Mouse (Mus musculus): ENCODE measurements around the gene Reln. TPM values are rescaled to one million over a fixed set of nuclear protein-coding genes. Genes with fewer than 3 reads are reported as not detected.

The Reln gene
- polyA plus RNA-seq, 1 experiment from 2014 or later, result 1.8 TPM

DNA sequence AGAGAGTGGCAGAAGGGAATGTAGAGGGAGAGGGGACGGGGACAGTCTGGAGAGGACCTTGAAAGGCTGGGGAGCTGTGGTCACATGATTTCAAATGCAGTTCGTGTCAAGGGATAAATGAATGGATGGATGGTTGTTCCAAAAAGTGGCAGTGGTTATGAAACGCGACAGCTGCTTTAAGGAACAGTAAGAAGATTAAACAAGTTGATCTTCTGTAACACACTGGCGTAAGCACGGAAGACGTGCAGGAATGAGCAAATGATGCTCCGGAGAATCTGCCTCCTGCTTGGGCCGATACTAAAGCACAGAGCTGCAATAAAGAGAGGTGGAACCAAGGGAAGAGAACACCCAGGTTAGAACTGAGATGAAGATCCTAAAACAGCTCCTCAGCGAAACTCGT is 185.7 kb downstream of the Reln start:
- H3K4me1 ChIP-seq (ENCODE audit: control insufficient read depth, insufficient read depth, low read length), result no peaks in the 10 kb centered on the region
- 87% methylated on average over 11 of the region's 11 CpGs for WGBS
- no peaks in the 10 kb centered on the region for H3K27me3 ChIP-seq (ENCODE audit: control insufficient read depth, insufficient read depth, low read length)
- H3K4me2 ChIP-seq (ENCODE audit: low read depth, severe bottlenecking), result no peak overlapping the region
- no peak overlapping the region for H3K9ac ChIP-seq (ENCODE audit: low read length)
- no peaks in the 10 kb centered on the region for H3K36me3 ChIP-seq (ENCODE audit: control insufficient read depth, insufficient read depth, low read length)
- no peak for ATAC-seq (ENCODE audit: insufficient number of reproducible peaks, low FRiP score, low TSS enrichment, low read depth)
- no peak for DNase-seq (ENCODE audit: low spot score)
- no peak overlapping the region for H3K27ac ChIP-seq (replicated peaks; ENCODE audit: low read depth, low read length)
- H3K9me3 ChIP-seq (ENCODE audit: control insufficient read depth, low read length), result no peaks in the 10 kb centered on the region
- H3K4me3 ChIP-seq (ENCODE audit: low read depth, low read length), result no peak overlapping the region

GRCm38 (mm10) chr5:22153601-22154000 is 190.9 kb downstream of the Reln start:
- Histone ChIP-seq H3K4me2 (ENCODE audit: low read depth, severe bottlenecking) (no peak overlapping the region), H3K36me3 (ENCODE audit: control insufficient read depth, insufficient read depth, low read length) (no peaks in the 10 kb centered on the region), H3K4me3 (ENCODE audit: low read depth, low read length) (no peak overlapping the region), H3K9me3 (ENCODE audit: control insufficient read depth, low read length) (no peaks in the 10 kb centered on the region), H3K4me1 (ENCODE audit: control insufficient read depth, insufficient read depth, low read length) (no peaks in the 10 kb centered on the region), H3K27ac (replicated peaks; ENCODE audit: low read depth, low read length) (no peak overlapping the region), H3K9ac (ENCODE audit: low read length) (no peak overlapping the region; the same call in 1 of the 2 replicates), H3K27me3 (ENCODE audit: control insufficient read depth, insufficient read depth, low read length) (no peaks in the 10 kb centered on the region)
- ATAC-seq (ENCODE audit: insufficient number of reproducible peaks, low FRiP score, low TSS enrichment, low read depth), result no peak
- 63% methylated on average over 6 of the region's 6 CpGs for WGBS
- DNase-seq (ENCODE audit: low spot score), result no peak

GRCm38 (mm10) chr5:22141821-22142220 is 202.7 kb downstream of the Reln start:
- Histone ChIP-seq H3K9ac (ENCODE audit: low read length) (no peak overlapping the region), H3K4me3 (ENCODE audit: low read depth, low read length) (no peak overlapping the region), H3K9me3 (ENCODE audit: control insufficient read depth, low read length) (no peaks in the 10 kb centered on the region), H3K27ac (replicated peaks; ENCODE audit: low read depth, low read length) (no peak overlapping the region), H3K27me3 (ENCODE audit: control insufficient read depth, insufficient read depth, low read length) (no peaks in the 10 kb centered on the region), H3K36me3 (ENCODE audit: control insufficient read depth, insufficient read depth, low read length) (no peaks in the 10 kb centered on the region), H3K4me2 (ENCODE audit: low read depth, severe bottlenecking) (no peak overlapping the region), H3K4me1 (ENCODE audit: control insufficient read depth, insufficient read depth, low read length) (no peaks in the 10 kb centered on the region)
- no peak for DNase-seq (ENCODE audit: low spot score)
- 88% methylated on average over 4 of the region's 4 CpGs for WGBS
- ATAC-seq (ENCODE audit: insufficient number of reproducible peaks, low FRiP score, low TSS enrichment, low read depth), result no peak

GRCm38 (mm10) chr5:22139015-22139414 is 205.5 kb downstream of the Reln start:
- WGBS, result 59% methylated on average over 2 of the region's 2 CpGs
- Histone ChIP-seq H3K27me3 (ENCODE audit: control insufficient read depth, insufficient read depth, low read length) (no peaks in the 10 kb centered on the region), H3K4me2 (ENCODE audit: low read depth, severe bottlenecking) (no peak overlapping the region), H3K9me3 (ENCODE audit: control insufficient read depth, low read length) (no peaks in the 10 kb centered on the region), H3K9ac (ENCODE audit: low read length) (no peak overlapping the region), H3K4me1 (ENCODE audit: control insufficient read depth, insufficient read depth, low read length) (no peaks in the 10 kb centered on the region), H3K4me3 (ENCODE audit: low read depth, low read length) (no peak overlapping the region), H3K27ac (replicated peaks; ENCODE audit: low read depth, low read length) (no peak overlapping the region), H3K36me3 (ENCODE audit: control insufficient read depth, insufficient read depth, low read length) (no peaks in the 10 kb centered on the region)
- DNase-seq (ENCODE audit: low spot score) (no peak), ATAC-seq (ENCODE audit: insufficient number of reproducible peaks, low FRiP score, low TSS enrichment, low read depth) (no peak)

DNA sequence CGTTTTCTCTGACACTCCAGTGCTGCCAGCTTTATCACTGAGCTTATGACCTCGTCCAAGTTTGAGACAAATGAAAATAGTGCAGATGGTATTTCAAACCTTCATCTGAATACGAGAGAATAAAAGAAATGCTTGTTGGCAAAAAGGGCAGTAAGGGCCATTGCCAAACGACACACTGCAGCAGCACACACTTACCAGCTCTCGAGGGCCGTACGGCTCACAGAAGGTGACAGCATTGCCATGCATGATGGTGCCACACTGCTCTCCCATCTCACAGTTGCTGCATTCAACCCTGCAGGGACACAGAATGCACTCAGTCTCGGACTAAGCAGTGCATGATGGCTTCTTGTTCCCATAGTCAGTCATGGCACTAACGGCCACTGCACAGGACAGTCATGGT is 210.1 kb downstream of the Reln start:
- Histone ChIP-seq H3K9ac (ENCODE audit: low read length) (no peak overlapping the region), H3K27ac (replicated peaks; ENCODE audit: low read depth, low read length) (no peak overlapping the region), H3K4me1 (ENCODE audit: control insufficient read depth, insufficient read depth, low read length) (no peaks in the 10 kb centered on the region), H3K4me2 (ENCODE audit: low read depth, severe bottlenecking) (no peak overlapping the region), H3K9me3 (ENCODE audit: control insufficient read depth, low read length) (no peaks in the 10 kb centered on the region), H3K27me3 (ENCODE audit: control insufficient read depth, insufficient read depth, low read length) (no peaks in the 10 kb centered on the region), H3K36me3 (ENCODE audit: control insufficient read depth, insufficient read depth, low read length) (no peaks in the 10 kb centered on the region), H3K4me3 (ENCODE audit: low read depth, low read length) (no peak overlapping the region)
- 76% methylated on average over 9 of the region's 9 CpGs for WGBS
- ATAC-seq (ENCODE audit: insufficient number of reproducible peaks, low FRiP score, low TSS enrichment, low read depth) (no peak), DNase-seq (ENCODE audit: low spot score) (no peak)

GRCm38 (mm10) chr5:22131730-22132522 is 212.6 kb downstream of the Reln start:
- Histone ChIP-seq H3K27me3 (ENCODE audit: control insufficient read depth, insufficient read depth, low read length) (no peaks in the 10 kb centered on the region), H3K4me1 (ENCODE audit: control insufficient read depth, insufficient read depth, low read length) (no peaks in the 10 kb centered on the region), H3K9me3 (ENCODE audit: control insufficient read depth, low read length) (no peaks in the 10 kb centered on the region), H3K4me2 (ENCODE audit: low read depth, severe bottlenecking) (no peak overlapping the region), H3K27ac (replicated peaks; ENCODE audit: low read depth, low read length) (no peak overlapping the region), H3K9ac (ENCODE audit: low read length) (no peak overlapping the region), H3K4me3 (ENCODE audit: low read depth, low read length) (no peak overlapping the region), H3K36me3 (ENCODE audit: control insufficient read depth, insufficient read depth, low read length) (no peaks in the 10 kb centered on the region)
- DNase-seq (ENCODE audit: low spot score), result no peak
- 83% methylated on average over 5 of the region's 5 CpGs for WGBS
- ATAC-seq (ENCODE audit: insufficient number of reproducible peaks, low FRiP score, low TSS enrichment, low read depth), result no peak

- no peaks in the 10 kb centered on the region for H3K36me3 ChIP-seq (ENCODE audit: control insufficient read depth, insufficient read depth, low read length)
- no peak overlapping the region for H3K4me3 ChIP-seq (ENCODE audit: low read depth, low read length)
- no peak overlapping the region for H3K4me2 ChIP-seq (ENCODE audit: low read depth, severe bottlenecking)
- H3K27ac ChIP-seq (replicated peaks; ENCODE audit: low read depth, low read length), result no peak overlapping the region
- H3K4me1 ChIP-seq (ENCODE audit: control insufficient read depth, insufficient read depth, low read length), result no peaks in the 10 kb centered on the region
- no peaks in the 10 kb centered on the region for H3K27me3 ChIP-seq (ENCODE audit: control insufficient read depth, insufficient read depth, low read length)
- no peak for ATAC-seq (ENCODE audit: insufficient number of reproducible peaks, low FRiP score, low TSS enrichment, low read depth)
- H3K9me3 ChIP-seq (ENCODE audit: control insufficient read depth, low read length), result no peaks in the 10 kb centered on the region
- no peak overlapping the region for H3K9ac ChIP-seq (ENCODE audit: low read length)
- no peak for DNase-seq (ENCODE audit: low spot score)
Observed at GRCm38 (mm10) chr5:22127583-22127982, 216.9 kb downstream of the Reln start.

GRCm38 (mm10) chr5:22119296-22119695 is 225.2 kb downstream of the Reln start:
- Histone ChIP-seq H3K9ac (ENCODE audit: low read length) (no peak overlapping the region), H3K27ac (replicated peaks; ENCODE audit: low read depth, low read length) (no peak overlapping the region), H3K4me1 (ENCODE audit: control insufficient read depth, insufficient read depth, low read length) (no peaks in the 10 kb centered on the region), H3K4me3 (ENCODE audit: low read depth, low read length) (no peak overlapping the region), H3K9me3 (ENCODE audit: control insufficient read depth, low read length) (no peaks in the 10 kb centered on the region), H3K4me2 (ENCODE audit: low read depth, severe bottlenecking) (no peak overlapping the region), H3K27me3 (ENCODE audit: control insufficient read depth, insufficient read depth, low read length) (no peaks in the 10 kb centered on the region), H3K36me3 (ENCODE audit: control insufficient read depth, insufficient read depth, low read length) (no peaks in the 10 kb centered on the region)
- ATAC-seq (ENCODE audit: insufficient number of reproducible peaks, low FRiP score, low TSS enrichment, low read depth) (no peak), DNase-seq (ENCODE audit: low spot score) (no peak)
- WGBS, result 76% methylated on average over 1 of the region's 1 CpGs

DNA sequence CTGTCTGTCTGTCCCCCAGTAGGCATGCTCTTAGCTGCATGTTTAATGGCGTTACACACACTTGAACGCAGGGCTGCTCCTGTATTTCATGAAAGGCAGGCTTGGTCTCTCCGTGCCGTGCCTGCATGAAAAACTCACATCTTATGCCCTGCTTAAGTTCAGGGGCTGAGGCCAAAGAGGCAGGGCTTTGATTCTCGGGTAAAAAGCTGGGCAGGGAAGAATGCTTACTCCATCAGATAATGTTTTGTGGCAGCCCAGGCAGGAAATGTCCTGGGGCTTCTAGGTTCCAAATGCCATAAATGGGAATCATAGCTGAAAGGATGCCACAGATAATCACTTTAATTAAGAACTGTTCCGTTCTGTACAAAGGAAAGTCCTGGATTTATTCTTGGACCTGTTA is 226.0 kb downstream of the Reln start:
- no peaks in the 10 kb centered on the region for H3K36me3 ChIP-seq (ENCODE audit: control insufficient read depth, insufficient read depth, low read length)
- no peak for ATAC-seq (ENCODE audit: insufficient number of reproducible peaks, low FRiP score, low TSS enrichment, low read depth)
- no peak overlapping the region for H3K4me2 ChIP-seq (ENCODE audit: low read depth, severe bottlenecking)
- no peaks in the 10 kb centered on the region for H3K9me3 ChIP-seq (ENCODE audit: control insufficient read depth, low read length)
- no peaks in the 10 kb centered on the region for H3K27me3 ChIP-seq (ENCODE audit: control insufficient read depth, insufficient read depth, low read length)
- DNase-seq (ENCODE audit: low spot score), result no peak
- H3K4me3 ChIP-seq (ENCODE audit: low read depth, low read length), result no peak overlapping the region
- no peak overlapping the region for H3K9ac ChIP-seq (ENCODE audit: low read length)
- H3K27ac ChIP-seq (replicated peaks; ENCODE audit: low read depth, low read length), result no peak overlapping the region
- WGBS, result 62% methylated on average over 6 of the region's 6 CpGs
- H3K4me1 ChIP-seq (ENCODE audit: control insufficient read depth, insufficient read depth, low read length), result no peaks in the 10 kb centered on the region

Measured in limb, embryonic 11.5 days (tissue).